Mouse (Mus musculus) heart, postnatal 10 days (tissue): Measurements from ENCODE around the gene Ctxn1. TPM values are rescaled to one million over a fixed set of nuclear protein-coding genes. Genes with fewer than 3 reads are reported as not detected.
"Not testable (repeated sequence)": the region's sequence is repeated elsewhere in the genome, so short reads cannot be mapped to it uniquely, and the experiment has no call there.

Experiments used
- DNase-seq, 2 experiments: peaks; one replicate each; pipeline ENCODE4 v3.0.0; 2021
- intact Hi-C: fragments of 180-260 bp; cut with DNase I; formaldehyde crosslinking; loops from one replicate; pipeline ENCODE4 v1.15.1; 2025
- total RNA-seq, 2 experiments: library from RNA; stranded (reverse); gene quantifications; 2 replicates each; pipeline ENCODE4 v1.2.3; 2021

Gene Ctxn1
- total RNA-seq = 1 to 10 TPM; 4.5 to 5.6 TPM

DNA sequence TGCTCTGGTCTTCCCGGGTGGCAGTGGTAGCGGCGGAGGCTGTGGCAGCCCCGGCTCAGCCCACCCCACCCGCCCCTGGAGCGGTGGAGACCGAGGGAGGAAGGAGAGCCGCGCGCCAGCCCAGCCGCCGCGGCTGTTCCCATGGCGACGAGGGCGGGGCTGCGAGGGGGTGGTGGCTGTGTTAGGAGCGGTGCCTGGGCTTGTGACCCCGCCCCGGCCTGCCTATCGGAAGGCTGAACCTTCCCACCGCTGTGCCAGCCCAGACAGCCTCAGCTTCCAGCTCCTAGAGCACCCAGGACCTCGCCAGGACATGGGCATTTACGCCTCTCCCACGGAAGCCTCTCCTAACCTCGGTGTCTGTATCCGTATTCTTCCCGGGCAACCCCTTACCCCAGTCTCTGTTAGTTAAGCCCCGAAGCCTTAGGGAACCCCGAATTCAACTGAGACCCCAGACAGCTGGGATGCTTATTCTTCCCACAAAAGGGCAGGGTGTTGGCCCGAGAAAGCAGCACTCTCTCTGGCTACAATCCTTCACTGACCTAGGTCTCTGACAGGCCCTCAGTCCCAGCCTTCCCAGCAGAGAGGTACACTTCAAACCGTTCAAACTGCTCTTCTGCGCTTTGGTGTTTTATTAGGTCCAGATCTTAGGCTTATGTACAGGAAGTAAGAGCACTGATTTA lies at the start of gene Ctxn1:
Gene Ctxn1 (minus strand): TSS at position 150 of the 680 bp plus-strand sequence.
- intact Hi-C loops = loop anchor here (2.0 to 10.0 kb wide), 2 partner anchors 118 to 634 kb away; partner anchors contain the start of genes Pcp2, Pet100 and Xab2
- DNase-seq = peak; percentile 96

DNA sequence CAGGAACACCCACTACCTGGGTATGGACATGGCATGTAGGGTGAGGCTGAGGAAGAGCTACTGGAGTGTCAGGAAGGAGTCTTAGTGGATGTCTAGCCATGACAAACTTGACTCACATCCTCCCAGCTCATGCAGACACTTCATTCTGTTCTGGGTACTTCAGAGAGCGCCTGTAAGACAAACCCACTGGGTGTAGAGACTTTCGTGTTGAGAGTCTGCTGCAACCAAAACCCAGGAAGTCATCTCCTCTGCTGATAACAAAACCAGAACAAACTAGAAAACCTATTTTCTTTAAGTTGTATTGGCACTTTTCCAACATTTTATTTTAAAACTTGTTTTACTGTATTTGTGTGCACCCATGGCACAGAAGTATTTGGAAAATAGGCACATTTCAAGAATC lies 46.8 kb upstream of the Ctxn1 start:
- DNase-seq = no peak
- intact Hi-C loops = no loop called here

DNA sequence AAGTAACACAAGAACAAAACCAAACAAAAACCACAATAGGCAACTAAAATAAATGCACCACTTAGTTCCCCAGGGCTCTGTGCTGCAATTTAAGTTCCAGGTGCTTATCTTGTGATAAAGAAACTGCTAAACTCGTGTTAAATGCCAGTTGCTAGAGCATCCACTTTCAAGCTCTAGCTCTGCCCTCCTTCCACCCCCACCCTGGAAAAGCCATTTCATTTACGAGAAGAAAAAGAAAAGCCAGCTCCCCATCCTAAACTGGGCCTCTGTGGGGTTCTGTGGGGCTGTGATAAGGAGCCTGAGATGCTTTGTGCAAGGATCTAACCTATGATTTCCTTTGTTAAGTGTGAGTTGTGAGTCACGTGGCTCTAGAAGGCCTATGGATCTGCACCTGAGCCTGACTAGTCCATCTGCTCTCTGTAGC lies 45.1 kb upstream of the Ctxn1 start:
- intact Hi-C loops = no loop called here
- DNase-seq = no peak

DNA sequence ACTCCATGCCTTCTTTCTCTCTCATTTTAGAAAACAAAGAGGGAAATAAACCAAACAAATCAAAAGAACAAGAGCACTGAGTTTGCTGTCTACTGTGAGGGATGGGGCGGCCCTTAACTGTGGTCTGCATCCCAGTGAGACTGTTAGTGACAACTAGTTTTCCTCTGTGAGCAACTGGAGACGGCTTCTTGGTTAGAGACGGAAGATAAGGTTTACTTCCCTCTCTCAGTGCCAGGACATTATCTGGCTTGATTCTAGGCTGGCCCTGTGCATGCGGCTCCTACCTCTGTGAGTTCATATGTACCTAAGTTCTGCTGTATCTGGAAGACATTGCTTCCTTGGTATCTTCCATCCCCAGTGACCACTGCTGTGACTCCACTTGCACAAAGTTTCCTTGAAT lies 38.7 kb upstream of the Ctxn1 start:
- intact Hi-C loops = no loop called here
- DNase-seq = no peak

DNA sequence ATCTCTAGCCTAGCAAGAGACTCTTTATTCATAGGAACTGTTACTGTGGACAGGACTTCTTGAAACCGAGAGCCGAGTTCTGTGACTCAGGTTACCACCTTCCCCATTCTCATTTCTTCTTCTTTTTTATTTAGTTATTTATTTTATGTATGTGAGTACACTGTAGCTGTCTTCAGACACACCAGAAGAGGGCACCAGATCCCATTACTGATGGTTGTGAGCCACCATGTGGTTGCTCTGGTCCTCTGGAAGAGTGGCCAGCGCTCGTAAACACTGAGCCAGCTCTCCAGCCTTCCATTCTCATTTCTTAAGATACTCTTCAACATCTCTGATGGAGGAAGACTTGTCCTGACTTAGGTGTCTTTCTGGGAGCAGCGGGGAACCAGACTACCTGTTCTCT lies 33.7 kb upstream of the Ctxn1 start:
- intact Hi-C loops = no loop called here
- DNase-seq = no peak

DNA sequence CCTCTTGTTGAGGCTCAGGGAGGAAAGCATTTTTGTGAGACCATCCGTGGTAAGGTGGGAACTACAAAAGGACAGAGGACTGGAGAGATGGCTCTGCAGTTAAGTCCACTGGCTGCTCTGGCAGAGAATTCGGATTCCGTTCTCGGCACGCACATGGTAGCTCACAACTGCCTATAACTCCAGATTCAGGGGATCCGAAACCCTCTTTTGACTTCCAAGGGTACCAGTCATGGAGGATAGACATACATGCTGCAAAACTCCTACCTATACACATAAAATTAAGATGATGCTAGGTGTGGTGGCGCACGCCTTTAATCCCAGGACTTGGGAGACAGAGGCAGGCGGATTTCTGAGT lies 17.0 kb upstream of the Ctxn1 start:
- intact Hi-C loops = no loop called here
- DNase-seq = no peak

DNA sequence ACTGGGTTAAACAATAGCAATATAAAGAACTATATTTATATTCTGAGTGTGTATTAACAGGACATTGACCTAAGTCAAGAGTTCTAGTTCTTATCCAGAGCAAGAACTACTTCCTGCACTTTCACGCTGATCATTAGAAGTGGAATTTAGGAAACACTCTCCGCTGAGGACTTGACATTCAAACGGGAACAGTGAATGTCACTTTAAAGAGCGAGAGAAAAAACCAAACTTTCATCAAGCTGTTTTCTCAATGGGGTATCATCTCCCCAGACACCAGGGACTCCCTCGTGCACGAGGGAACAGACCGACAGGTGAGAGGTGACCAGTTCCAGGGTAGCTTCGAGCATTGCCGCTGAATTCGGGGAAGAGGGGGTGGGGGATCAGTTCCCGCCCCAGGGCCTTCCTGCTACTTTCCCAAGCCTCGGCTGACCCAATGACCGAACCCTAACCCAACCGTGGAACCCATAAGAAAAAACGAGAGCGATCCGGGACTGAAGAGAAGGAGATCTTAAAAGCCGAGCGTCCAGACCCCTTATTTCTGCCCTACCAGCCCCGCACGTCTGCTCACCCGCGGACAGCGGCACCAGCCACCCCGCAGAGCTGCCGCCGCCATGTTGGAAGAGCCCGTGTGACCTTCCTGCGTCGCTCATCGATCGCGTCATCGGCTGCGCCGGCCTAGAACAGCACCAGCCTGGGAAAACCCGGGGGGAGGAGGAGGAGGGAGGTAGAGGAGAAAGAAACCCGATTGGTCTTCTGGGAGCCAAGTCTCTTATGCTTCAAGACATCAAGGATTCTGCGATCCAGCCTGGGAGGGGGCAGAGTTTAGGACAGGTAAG lies 16.4 kb upstream of the Ctxn1 start, which contains the start of gene Timm44:
Gene Timm44 (minus strand): TSS at position 639 of the 836 bp plus-strand sequence.
- DNase-seq = peak; percentile 97 to 98
- intact Hi-C loops = no loop called here

DNA sequence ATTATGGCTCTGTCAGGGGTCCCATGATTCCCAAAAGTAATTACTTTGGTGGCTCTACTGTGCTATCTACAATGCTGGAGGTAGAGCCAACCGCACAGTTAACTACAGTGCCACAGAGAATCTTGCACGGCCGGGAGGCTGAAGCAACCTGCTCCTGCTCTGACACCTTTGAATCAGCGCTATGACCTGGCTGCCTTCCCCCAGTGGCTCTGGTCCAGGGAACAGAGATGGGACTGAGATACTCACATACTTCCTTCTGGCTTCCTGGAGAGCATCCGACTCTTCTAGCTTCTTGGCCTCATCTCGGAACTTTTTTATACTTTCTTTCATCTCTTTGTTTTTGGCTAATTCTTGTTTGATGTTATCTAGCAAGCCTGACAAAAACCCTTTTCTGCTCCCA lies 10.5 kb upstream of the Ctxn1 start:
- intact Hi-C loops = no loop called here
- no peak for DNase-seq

DNA sequence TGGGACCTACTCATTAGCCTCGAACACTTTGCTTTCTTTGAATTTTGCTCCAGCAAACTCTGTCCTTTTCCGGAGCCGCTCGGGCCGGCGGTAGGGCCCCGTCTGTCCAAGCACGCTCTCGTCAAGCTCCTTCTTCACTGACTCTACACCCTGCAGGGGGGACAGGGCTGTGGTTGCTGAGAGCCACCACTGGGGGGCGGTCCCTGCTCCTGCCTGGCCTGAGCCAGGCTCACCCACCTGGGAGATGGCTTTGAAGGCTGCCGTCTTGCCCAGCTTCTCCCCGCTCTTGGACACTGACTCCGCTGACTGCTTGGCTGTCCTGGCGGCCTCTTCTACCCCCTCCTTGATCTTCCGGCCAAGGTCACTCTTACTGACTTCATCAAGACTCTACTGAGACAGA lies 8.6 kb upstream of the Ctxn1 start:
- no peak for DNase-seq

DNA sequence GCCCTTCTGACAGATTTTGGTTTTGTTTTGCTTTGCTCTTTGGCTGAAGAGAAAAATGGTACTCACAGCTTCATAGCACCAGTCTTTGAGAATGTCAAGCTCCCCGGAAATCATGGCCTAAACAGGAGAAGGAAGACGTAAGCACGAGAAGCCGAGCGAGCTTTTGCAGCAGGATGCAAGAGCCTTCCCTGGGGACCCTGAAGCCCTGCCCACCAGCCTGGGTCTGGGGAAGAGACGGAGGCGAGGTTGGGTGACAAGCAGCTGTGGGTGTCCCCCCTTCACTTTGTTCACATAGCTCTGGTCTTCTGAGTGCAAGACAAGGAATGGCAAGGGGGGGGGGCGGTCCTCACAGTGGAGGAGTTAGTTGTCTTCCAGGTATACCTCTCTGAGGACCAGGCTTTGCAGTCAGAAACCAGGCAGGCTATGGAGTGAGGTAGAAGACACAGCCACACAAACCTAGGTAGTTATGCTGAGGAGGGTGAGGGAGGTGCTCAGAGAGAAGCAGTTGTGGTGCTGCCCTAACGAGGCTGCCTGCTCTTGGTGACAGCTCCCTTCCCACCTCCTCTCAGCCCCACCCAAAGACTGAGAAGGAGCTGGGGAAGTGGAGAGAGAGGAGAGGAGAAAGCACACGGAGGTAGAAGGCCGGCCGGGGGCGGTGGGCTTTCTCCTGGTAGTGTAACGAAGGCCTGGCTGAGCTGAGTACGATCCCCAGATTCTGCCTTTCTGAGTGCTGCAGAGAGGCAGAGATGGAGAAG lies 6.3 kb upstream of the Ctxn1 start:
- intact Hi-C loops = no loop called here
- DNase-seq = no peak

More for the DNA sequence above, 8.6 kb upstream of the Ctxn1 start:
- intact Hi-C loops = no loop called here

DNA sequence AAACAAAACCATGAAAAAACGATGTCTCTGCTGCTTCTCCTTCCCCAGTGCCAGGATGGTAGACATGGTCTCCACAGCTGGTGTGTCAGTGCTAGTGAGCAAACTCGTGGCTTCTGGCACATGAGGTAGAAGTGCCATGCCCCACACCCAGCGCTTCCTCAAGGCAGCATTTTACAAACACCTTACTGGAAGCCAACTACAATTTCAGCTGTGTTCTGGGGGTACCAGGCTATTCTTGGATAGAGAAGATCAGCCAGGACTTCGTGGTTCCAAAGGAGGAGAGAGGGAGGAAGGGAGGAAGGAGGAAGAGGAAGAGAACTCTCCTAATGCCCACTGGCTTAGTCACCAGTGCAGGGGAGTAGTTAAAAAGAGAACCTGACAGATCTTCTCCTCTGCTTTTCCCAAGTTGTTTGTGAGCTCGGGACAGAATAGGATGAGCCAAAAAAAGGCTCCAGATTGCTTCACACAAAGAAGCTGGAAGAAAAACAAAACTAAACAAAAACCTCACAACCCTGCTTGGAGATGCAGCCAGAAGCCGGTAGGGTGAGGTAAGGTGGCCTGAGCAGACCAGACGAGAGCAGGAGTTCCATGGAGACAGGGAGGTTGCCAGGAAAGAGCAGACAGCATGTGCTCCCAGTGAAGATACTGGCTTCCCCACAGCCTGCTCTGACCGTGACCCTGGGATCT lies 4.2 kb upstream of the Ctxn1 start:
- no peak for DNase-seq

DNA sequence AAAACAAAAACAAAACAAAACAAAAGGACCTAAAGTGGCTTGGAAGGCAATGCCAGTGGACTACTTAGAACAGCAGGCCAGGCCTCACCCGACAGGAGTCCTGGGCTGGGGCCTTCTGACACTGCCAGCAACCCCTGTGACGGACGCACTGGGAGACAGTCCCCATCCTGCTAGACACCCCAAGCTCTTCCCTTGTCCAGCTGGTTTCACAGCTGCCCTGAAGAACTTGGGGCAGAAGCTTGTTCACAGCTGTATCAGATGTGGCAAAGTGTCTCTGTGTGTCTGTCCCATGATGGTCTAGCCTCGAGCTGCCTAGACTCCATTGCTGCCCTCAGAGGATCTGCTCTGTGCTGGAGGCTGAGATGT lies 714 bp upstream of the Ctxn1 start:
- DNase-seq = no peak
- intact Hi-C loops = loop anchor here (2.0 to 10.0 kb wide), 2 partner anchors 119 to 635 kb away; partner anchors contain the start of genes Pcp2, Pet100 and Xab2

More for the DNA sequence above, 4.2 kb upstream of the Ctxn1 start:
- intact Hi-C loops = no loop called here

DNA sequence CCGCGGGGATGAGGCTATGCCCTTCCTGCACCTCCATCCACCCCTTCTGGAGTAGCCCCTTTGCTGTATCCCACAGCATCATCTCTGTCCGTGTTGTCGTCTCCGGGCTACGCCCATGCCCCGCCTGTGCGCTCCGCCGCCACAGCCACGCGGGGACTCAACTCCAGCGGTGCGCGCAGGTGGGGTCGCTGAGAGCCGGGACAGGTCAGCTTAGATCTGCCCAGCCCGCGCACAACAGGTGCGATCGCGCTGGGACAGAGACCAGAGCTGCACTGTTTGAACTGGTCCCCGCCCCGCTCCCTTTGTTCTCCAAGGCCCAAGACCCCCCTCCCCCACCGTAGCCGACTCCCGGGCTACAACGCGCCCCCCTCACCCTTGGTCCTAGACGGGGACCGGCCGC lies 396 bp downstream of the Ctxn1 start:
- no peak for DNase-seq
- intact Hi-C loops = loop anchor here (2.0 to 10.0 kb wide), 2 partner anchors 118 to 634 kb away; partner anchors contain the start of genes Pcp2, Pet100 and Xab2

DNA sequence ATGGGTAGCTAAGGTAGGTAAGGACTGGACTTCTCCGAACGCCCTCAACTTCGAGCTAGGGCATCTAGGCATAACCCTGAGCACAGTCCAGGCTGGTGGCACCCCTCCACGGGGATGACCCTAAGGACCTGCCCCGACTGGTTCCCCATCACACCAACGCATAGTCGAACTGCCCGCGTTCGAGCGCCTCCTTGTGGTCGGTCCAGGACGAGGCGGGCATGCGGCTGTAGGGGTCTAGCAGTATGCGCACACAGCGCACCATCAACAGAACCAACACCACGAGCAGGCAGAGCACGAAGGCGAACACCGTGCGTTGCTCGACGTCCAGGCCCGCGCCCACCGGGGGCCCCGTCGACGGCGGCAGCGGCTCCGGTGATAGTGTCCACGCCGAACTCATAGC lies 841 bp downstream of the Ctxn1 start:
- intact Hi-C loops = loop anchor here (2.0 to 10.0 kb wide), 2 partner anchors 117 to 633 kb away; partner anchors contain the start of genes Pcp2, Pet100 and Xab2
- DNase-seq = peak; percentile 71 to 86

DNA sequence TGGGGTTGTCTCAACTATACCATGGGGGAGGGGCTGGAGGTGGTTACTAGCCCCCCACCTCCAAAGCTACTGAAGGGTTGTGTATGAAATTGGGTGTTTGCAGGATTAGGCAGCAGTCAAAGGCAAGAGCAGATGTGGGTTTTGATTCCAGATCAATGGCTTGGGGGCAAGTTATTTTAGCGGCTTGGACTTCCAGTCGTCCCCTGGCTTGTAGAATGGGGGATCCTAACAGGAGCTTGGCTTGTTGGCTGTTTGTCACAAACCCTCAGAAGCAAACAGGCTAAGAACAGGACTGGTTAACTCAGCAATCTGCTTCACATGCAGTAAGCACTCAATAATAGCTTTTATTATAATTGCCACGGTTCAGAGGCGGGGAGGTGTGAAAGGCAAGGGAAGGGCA lies 1.7 kb downstream of the Ctxn1 start:
- intact Hi-C loops = loop anchor here (10.0 kb wide), 1 partner anchor 633 kb away; the partner anchor contains the start of genes Pcp2, Pet100 and Xab2
- DNase-seq = no peak

DNA sequence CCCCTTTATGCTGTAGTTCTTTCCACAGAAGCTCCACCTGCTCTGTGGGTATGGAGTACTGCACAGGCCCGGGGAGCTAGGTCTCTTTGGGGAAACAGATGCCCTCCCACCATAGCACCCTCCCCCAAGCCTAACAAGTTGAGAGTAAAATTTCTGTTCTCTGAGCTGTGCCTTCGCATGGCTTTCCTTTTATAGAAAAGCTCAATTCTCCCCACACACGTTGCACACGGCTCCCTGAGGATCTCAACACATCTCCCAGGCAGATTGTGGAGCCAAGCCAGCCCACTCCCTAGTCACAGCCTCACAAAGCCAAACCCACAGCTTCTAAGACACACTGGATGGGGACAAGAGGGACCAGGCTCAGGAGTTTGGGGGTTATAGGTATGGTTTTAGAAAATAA lies 2.2 kb downstream of the Ctxn1 start:
- DNase-seq = no peak
- intact Hi-C loops = loop anchor here (10.0 kb wide), 1 partner anchor 632 kb away; the partner anchor contains the start of genes Pcp2, Pet100 and Xab2

DNA sequence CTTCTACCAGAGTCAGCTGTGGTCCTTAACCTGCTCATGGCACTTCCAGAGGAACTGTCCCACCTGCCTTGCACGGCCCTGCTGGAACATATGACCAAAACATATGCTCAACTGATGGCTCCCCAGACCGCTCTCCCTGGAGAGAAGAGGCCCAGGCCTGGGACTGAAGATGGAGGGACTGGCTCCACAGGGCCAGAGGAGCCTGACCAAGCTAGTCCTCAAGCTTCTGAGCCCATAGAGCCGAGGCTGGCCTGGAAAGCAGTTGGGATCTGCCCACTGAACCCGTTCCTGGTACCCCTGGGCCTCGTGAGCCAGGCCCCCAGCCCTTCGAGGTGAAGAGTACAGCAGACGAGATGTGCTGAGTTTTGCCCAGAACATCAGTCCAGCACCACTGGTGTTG lies 3.6 kb downstream of the Ctxn1 start:
- intact Hi-C loops = loop anchor here (10.0 kb wide), 1 partner anchor 631 kb away; the partner anchor contains the start of genes Pcp2, Pet100 and Xab2
- not testable (repeated sequence) for DNase-seq

DNA sequence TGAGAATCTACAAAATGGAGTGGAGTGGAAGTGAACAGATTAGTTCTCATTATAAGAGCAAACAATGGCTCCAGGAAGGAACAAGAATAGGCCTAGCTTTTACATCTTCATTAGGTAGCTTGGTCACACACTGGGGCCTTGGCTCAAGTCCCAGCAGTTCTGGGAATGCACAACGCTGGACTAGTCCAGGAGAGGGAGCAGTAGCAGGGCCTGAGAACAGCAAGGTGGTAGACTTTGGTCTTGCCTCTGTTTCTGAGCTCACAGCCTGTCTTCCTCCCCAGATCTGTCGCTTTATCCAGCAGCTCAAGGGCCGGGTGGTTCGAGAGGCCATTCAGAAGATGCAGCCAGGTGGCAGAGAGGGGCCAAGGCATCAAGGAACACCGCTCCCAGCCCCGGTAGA lies 5.1 kb downstream of the Ctxn1 start:
- intact Hi-C loops = loop anchor here (5.0 to 10.0 kb wide), 4 partner anchors 118 to 629 kb away; partner anchors contain the start of genes Pcp2, Pet100 and Xab2
- DNase-seq = peak; percentile 71 to 77

DNA sequence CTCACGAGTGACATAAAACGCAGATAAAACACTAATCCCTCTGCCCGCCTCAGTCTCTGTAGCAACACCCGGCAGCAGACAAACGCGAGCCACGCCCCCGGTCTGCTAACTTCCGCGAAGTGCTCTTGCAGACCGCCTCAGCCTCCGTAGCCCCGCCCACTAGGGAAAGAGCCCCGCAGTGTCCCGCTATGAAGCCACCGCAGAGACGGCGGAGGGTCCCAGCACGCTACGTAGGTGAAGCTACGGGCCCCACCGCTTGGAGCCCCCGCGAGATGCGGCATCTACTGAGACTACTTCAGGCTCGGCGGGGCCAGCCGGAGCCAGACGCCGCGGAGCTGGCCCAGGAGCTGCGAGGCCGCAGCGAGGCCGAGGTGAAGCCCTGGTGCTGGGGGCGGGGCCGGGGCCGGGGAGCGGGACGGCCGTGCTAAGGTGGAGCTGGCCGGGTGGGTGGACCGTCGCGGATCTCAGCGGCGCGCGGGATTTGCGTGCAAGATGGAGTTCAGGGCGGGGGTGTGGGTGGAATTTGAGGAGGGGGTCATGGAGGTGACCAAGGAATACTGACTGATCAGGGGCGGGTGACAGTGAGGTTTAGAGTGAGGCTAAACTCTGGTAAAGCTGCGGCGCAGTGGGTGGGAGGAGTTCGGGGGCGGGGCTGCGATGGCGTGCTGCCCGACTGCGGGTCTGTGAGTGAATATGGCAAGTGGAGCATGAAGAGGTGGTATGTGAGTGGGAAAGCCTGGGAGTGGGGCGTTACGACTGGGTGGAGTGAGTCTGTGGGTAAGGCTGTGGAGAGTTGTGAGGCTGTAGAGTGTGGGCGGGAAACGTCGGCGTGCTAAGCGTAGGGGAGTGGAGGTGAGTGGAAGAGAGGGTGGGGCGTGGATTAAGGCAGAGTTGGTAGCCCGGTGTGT lies 5.9 kb downstream of the Ctxn1 start, which contains the start of gene Snapc2:
Gene Snapc2 (plus strand): TSS at position 147 of the 908 bp plus-strand sequence.
- intact Hi-C loops = loop anchor here (2.0 to 10.0 kb wide), 6 partner anchors 14 to 628 kb away; partner anchors contain the start of genes Gm49320, Map2k7, Pcp2 and Pet100
- DNase-seq = peak; percentile 97 to 98
